Mouse (Mus musculus) myocyte (in vitro differentiated cells): Measurements from ENCODE around the gene Clec3b.

Experiments used
- CEBPB ChIP-seq: IDR thresholded peaks from 2 replicates; pipeline ENCODE4 v1.6.1; 2011; ENCODE audit warnings: mild to moderate bottlenecking, moderate library complexity; ENCODE audit not compliant: poor library complexity, insufficient read depth, severe bottlenecking
- E2F4 ChIP-seq: IDR thresholded peaks from one replicate; pipeline ENCODE4 v1.6.1; 2011; ENCODE audit warnings: mild to moderate bottlenecking, control low read depth, moderate library complexity; ENCODE audit not compliant: insufficient read depth
- MAX ChIP-seq: IDR thresholded peaks from one replicate; pipeline ENCODE4 v1.6.1; 2011; ENCODE audit warnings: low read depth, mild to moderate bottlenecking, control low read depth
- MYOG ChIP-seq, 3 experiments: IDR thresholded peaks; one replicate each; pipeline ENCODE4 v1.6.1; 2011; ENCODE audit warnings: control low read depth in 2 of 3, low read depth in 2 of 3, mild to moderate bottlenecking in 2 of 3; ENCODE audit not compliant: insufficient read length in 2 of 3, control insufficient read depth in 1 of 3, insufficient read depth in 1 of 3
- POLR2A ChIP-seq: IDR thresholded peaks from one replicate; pipeline ENCODE4 v1.6.1; 2011; ENCODE audit warnings: low read depth, mild to moderate bottlenecking, control low read depth, moderate library complexity; ENCODE audit not compliant: insufficient read length
- POLR2AphosphoS2 ChIP-seq: IDR thresholded peaks from one replicate; pipeline ENCODE4 v1.6.1; 2011; ENCODE audit warnings: low read depth, control low read depth; ENCODE audit not compliant: insufficient read length
- REST ChIP-seq: IDR thresholded peaks from one replicate; pipeline ENCODE4 v1.6.1; 2011; ENCODE audit warnings: mild to moderate bottlenecking, control low read depth, moderate library complexity; ENCODE audit not compliant: insufficient read depth, insufficient read length
- SRF ChIP-seq: IDR thresholded peaks from one replicate; pipeline ENCODE4 v1.6.1; 2011; ENCODE audit warnings: low read depth; ENCODE audit not compliant: control insufficient read depth, insufficient read length
- TCF12 ChIP-seq: IDR thresholded peaks from one replicate; pipeline ENCODE4 v1.6.1; 2011; ENCODE audit warnings: mild to moderate bottlenecking, control low read depth; ENCODE audit not compliant: poor library complexity, insufficient read depth, severe bottlenecking
- USF1 ChIP-seq: IDR thresholded peaks from one replicate; pipeline ENCODE4 v1.6.1; 2011; ENCODE audit warnings: low read depth, mild to moderate bottlenecking, control low read depth, moderate library complexity

GRCm38 (mm10) chr9:123107186-123107585 is 43.6 kb upstream of the Clec3b start:
- TF ChIP-seq USF1 (no peak), POLR2A (no peak), MAX (no peak), TCF12 (no peak), CEBPB (no peak), SRF (no peak), MYOG (IDR thresholded peaks at IDR 0.05; ENCODE audit: control insufficient read depth in 1 of 3, insufficient read depth in 1 of 3, insufficient read length in 2 of 3, low read depth in 2 of 3) (no peak), POLR2AphosphoS2 (no peak), REST (no peak), E2F4 (no peak)
